Mouse (Mus musculus): ENCODE measurements at regions not wholly inside any gene's neighbourhood (a gene's known extent, or its start where the extent isn't known, plus 50 kb on each side); places are given as distances from the start of the nearest gene placed in this dataset.

DNA sequence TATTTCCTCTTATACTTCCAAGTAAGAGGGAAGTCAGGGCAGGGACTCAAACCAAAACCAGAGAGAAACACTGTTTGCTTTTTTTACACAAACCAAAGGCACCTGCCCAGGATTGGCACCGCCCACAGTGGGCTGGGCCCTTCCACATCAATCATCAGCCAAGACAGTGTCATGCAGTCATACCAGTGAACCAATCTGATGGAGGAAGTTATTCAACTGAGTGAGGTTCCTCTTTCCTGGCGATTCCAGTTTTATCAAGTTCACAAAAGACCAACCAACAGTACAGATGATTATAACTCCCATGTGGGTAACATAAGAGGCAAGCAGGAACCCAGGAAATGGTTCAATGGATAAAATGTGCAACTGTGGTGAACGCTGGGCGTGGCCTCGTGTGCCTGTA lies 254.6 kb upstream of the Hs6st1 start:
- TF ChIP-seq CTCF (IDR thresholded peaks at IDR 0.05; ENCODE audit: low read depth) = no peak
- no peaks in the 10 kb centered on the region for H3K4me1 ChIP-seq (replicated peaks; ENCODE audit: control insufficient read depth, insufficient read depth, low read length)
- no peaks in the 10 kb centered on the region for H3K27me3 ChIP-seq (replicated peaks; ENCODE audit: control insufficient read depth, insufficient read depth, low read length)
- H3K9me3 ChIP-seq (ENCODE audit: control insufficient read depth) = no peaks in the 10 kb centered on the region
- H3K36me3 ChIP-seq (ENCODE audit: control insufficient read depth, insufficient read depth) = no peaks in the 10 kb centered on the region
- no peak overlapping the region for H3K4me3 ChIP-seq (ENCODE audit: low read depth, low read length)
- H3K4me2 ChIP-seq (replicated peaks; ENCODE audit: low read depth) = no peak overlapping the region
- no peak overlapping the region for H3K27ac ChIP-seq (ENCODE audit: low read depth, low read length)
- H3K9ac ChIP-seq (ENCODE audit: low read depth, low read length) = no peak overlapping the region
- WGBS = 80% methylated on average over 5 of the region's 5 CpGs
- ATAC-seq = 0 out of 2 replicates have a peak, but pooled peaks have one; percentile 28

DNA sequence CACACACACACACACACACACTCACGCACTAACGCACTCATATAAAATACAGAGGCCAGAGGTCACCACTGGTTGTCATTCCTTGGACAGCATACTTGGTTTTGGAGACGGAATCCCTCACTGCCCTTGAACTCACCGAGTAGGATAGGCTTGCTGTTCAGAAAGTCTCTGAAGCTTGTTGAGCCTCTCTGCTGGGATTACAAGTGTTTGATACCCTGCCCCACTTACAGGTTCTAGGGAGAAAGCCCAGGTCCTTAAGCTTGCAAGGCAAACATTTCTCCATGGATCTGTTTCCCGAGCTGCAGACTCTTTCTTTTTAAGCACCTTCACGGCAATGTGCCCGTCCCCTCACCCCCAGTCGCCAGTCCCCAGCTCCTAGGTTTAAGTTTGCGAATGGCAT lies 254.0 kb upstream of the Hs6st1 start:
- H3K27me3 ChIP-seq (replicated peaks; ENCODE audit: control insufficient read depth, insufficient read depth, low read length) = no peaks in the 10 kb centered on the region
- 77% methylated on average over 9 of the region's 9 CpGs for WGBS
- H3K36me3 ChIP-seq (ENCODE audit: control insufficient read depth, insufficient read depth) = no peaks in the 10 kb centered on the region
- H3K9ac ChIP-seq (ENCODE audit: low read depth, low read length) = no peak overlapping the region
- no peak overlapping the region for H3K4me2 ChIP-seq (replicated peaks; ENCODE audit: low read depth)
- no peaks in the 10 kb centered on the region for H3K9me3 ChIP-seq (ENCODE audit: control insufficient read depth)
- no peak overlapping the region for H3K4me3 ChIP-seq (ENCODE audit: low read depth, low read length)
- no peak for TF ChIP-seq CTCF (IDR thresholded peaks at IDR 0.05; ENCODE audit: low read depth)
- no peak overlapping the region for H3K27ac ChIP-seq (ENCODE audit: low read depth, low read length)
- no peaks in the 10 kb centered on the region for H3K4me1 ChIP-seq (replicated peaks; ENCODE audit: control insufficient read depth, insufficient read depth, low read length)
- no peak for ATAC-seq

GRCm38 (mm10) chr1:35814751-35815150 lies 253.4 kb upstream of the Hs6st1 start:
- no peak overlapping the region for H3K4me2 ChIP-seq (replicated peaks; ENCODE audit: low read depth)
- no peaks in the 10 kb centered on the region for H3K4me1 ChIP-seq (replicated peaks; ENCODE audit: control insufficient read depth, insufficient read depth, low read length)
- H3K27ac ChIP-seq (ENCODE audit: low read depth, low read length) = no peak overlapping the region
- no peak overlapping the region for H3K9ac ChIP-seq (ENCODE audit: low read depth, low read length)
- no peak for TF ChIP-seq CTCF (IDR thresholded peaks at IDR 0.05; ENCODE audit: low read depth)
- no peaks in the 10 kb centered on the region for H3K9me3 ChIP-seq (ENCODE audit: control insufficient read depth)
- no peak for ATAC-seq
- no peak overlapping the region for H3K4me3 ChIP-seq (ENCODE audit: low read depth, low read length)
- H3K27me3 ChIP-seq (replicated peaks; ENCODE audit: control insufficient read depth, insufficient read depth, low read length) = no peaks in the 10 kb centered on the region
- H3K36me3 ChIP-seq (ENCODE audit: control insufficient read depth, insufficient read depth) = no peaks in the 10 kb centered on the region
- WGBS = 67% methylated on average over 3 of the region's 3 CpGs

DNA sequence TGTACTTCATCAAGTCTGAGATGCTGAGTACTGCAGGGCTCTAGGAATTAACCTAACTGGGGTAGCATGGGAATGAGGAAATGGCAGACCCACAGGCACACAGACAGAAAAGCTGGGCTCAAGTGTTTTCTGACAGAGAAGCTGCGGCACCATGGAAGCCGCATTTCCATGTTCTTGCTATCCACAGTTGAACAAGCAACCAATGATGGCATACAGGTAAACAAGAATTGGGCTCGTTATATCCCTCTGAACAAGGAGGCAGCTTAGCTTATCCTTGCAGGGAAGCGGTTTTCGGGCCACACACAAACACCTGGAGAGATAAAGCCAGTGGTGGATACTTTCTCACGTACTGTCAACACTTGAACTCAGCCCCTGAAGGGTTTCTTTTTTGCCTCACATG lies 246.4 kb upstream of the Hs6st1 start:
- Histone ChIP-seq H3K9ac (ENCODE audit: low read depth, low read length) (no peak overlapping the region), H3K4me3 (ENCODE audit: low read depth, low read length) (no peak overlapping the region), H3K27ac (ENCODE audit: low read depth, low read length) (no peak overlapping the region), H3K9me3 (ENCODE audit: control insufficient read depth) (no peaks in the 10 kb centered on the region), H3K4me2 (replicated peaks; ENCODE audit: low read depth) (no peak overlapping the region), H3K27me3 (replicated peaks; ENCODE audit: control insufficient read depth, insufficient read depth, low read length) (no peaks in the 10 kb centered on the region), H3K4me1 (replicated peaks; ENCODE audit: control insufficient read depth, insufficient read depth, low read length) (no peaks in the 10 kb centered on the region), H3K36me3 (ENCODE audit: control insufficient read depth, insufficient read depth) (no peaks in the 10 kb centered on the region)
- no peak for TF ChIP-seq CTCF (IDR thresholded peaks at IDR 0.05; ENCODE audit: low read depth)
- 94% methylated on average over 6 of the region's 6 CpGs for WGBS
- ATAC-seq = no peak

- Histone ChIP-seq H3K4me1 (replicated peaks; ENCODE audit: control insufficient read depth, insufficient read depth, low read length) (no peaks in the 10 kb centered on the region), H3K4me3 (ENCODE audit: low read depth, low read length) (no peak overlapping the region), H3K4me2 (replicated peaks; ENCODE audit: low read depth) (no peak overlapping the region), H3K9me3 (ENCODE audit: control insufficient read depth) (no peaks in the 10 kb centered on the region), H3K27me3 (replicated peaks; ENCODE audit: control insufficient read depth, insufficient read depth, low read length) (no peaks in the 10 kb centered on the region), H3K27ac (ENCODE audit: low read depth, low read length) (no peak overlapping the region), H3K9ac (ENCODE audit: low read depth, low read length) (no peak overlapping the region), H3K36me3 (ENCODE audit: control insufficient read depth, insufficient read depth) (no peaks in the 10 kb centered on the region)
- TF ChIP-seq CTCF (IDR thresholded peaks at IDR 0.05; ENCODE audit: low read depth) = no peak
- no peak for ATAC-seq
- WGBS = 58% methylated on average over 19 of the region's 19 CpGs
Observed at GRCm38 (mm10) chr1:35822376-35823202, 245.6 kb upstream of the Hs6st1 start.

- Histone ChIP-seq H3K9me3 (ENCODE audit: control insufficient read depth) (no peaks in the 10 kb centered on the region), H3K9ac (ENCODE audit: low read depth, low read length) (no peak overlapping the region), H3K27me3 (replicated peaks; ENCODE audit: control insufficient read depth, insufficient read depth, low read length) (no peaks in the 10 kb centered on the region), H3K4me3 (ENCODE audit: low read depth, low read length) (no peak overlapping the region), H3K4me2 (replicated peaks; ENCODE audit: low read depth) (no peak overlapping the region), H3K27ac (ENCODE audit: low read depth, low read length) (no peak overlapping the region), H3K36me3 (ENCODE audit: control insufficient read depth, insufficient read depth) (no peaks in the 10 kb centered on the region), H3K4me1 (replicated peaks; ENCODE audit: control insufficient read depth, insufficient read depth, low read length) (no peaks in the 10 kb centered on the region)
- 89% methylated on average over 4 of the region's 4 CpGs for WGBS
- no peak for TF ChIP-seq CTCF (IDR thresholded peaks at IDR 0.05; ENCODE audit: low read depth)
- no peak for ATAC-seq
Observed at GRCm38 (mm10) chr1:35823496-35823895, 244.7 kb upstream of the Hs6st1 start.

All from intestine, postnatal 0 days (tissue).